ENCODE assay signal across 9 mouse cellular contexts in the genomic region with DNA sequence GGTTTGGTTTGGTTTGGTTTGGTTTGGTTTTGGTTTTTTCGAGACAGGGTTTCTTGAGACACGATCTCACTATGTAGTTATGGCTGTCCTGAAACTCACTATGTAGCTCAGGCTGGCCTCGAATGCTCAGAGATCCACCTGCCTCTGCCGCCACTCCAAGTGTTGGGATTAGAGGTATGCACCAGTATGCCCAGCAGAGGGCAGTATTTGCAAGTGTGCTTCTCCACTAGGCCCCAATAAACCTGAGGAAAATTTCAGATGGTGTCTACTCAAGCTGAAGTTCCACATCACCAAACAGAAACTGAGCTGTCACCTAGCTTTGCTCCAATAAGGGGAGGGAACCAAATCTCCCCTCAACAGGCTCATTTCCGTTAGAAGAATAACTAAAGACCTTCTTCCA. TPM values are rescaled to one million over a fixed set of nuclear protein-coding genes. Genes with fewer than 3 reads are reported as not detected.
DNase-seq lines count a peak whose midpoint lies in the region; ATAC-seq and TF ChIP-seq lines count a peak whose summit lies in the region.
"Had no signal": no experiment of that assay in that cellular context is flagged by ENCODE, and none has a peak within 500 bp of the region (broad histone marks: within the 10 kb centered on the region; RNA-seq: fewer than 3 reads in every experiment).

No protein-coding gene starts in this region.

- no peak for TF ChIP-seq EP300 in heart, adult 2 months (IDR thresholded peaks at IDR 0.05; ENCODE audit: insufficient read depth, low read depth, low read length)
- no peak for TF ChIP-seq EP300 in liver, embryonic 14.5 days (IDR thresholded peaks at IDR 0.05; ENCODE audit: low read depth)

- no peak for TF ChIP-seq POLR2A in heart, adult 2 months (IDR thresholded peaks at IDR 0.05; ENCODE audit: insufficient read depth, low read depth, low read length)

- no peak overlapping the region for H3K27ac ChIP-seq in heart, adult 2 months
- H3K27ac ChIP-seq in liver, embryonic 14.5 days: no peak overlapping the region
- no peak overlapping the region for H3K27ac ChIP-seq in midbrain, embryonic 16.5 days (ENCODE audit: low read length)
- H3K27ac ChIP-seq: limb, embryonic 12.5 days had no signal

- H3K9me3 ChIP-seq in liver, embryonic 14.5 days (ENCODE audit: control insufficient read depth, low read length): no peaks in the 10 kb centered on the region
- no peaks in the 10 kb centered on the region for H3K9me3 ChIP-seq in midbrain, embryonic 16.5 days (replicated peaks; ENCODE audit: control insufficient read depth, low read length, poor library complexity, severe bottlenecking)

- H3K9ac ChIP-seq in heart, adult 2 months (ENCODE audit: low read depth, low read length): no peak overlapping the region
- no peak overlapping the region for H3K9ac ChIP-seq in liver, embryonic 14.5 days (replicated peaks)
- no peak overlapping the region for H3K9ac ChIP-seq in midbrain, embryonic 16.5 days (ENCODE audit: low read depth, low read length)
- H3K9ac ChIP-seq: limb, embryonic 12.5 days had no signal

- H3ac ChIP-seq in C2C12 (ENCODE audit: control insufficient read depth, insufficient read length, low read depth): no peak overlapping the region

- no peaks in the 10 kb centered on the region for H3K79me3 ChIP-seq in C2C12 (ENCODE audit: low read depth)

- no peak overlapping the region for H3K4me2 ChIP-seq in liver, embryonic 14.5 days (ENCODE audit: low read depth)
- H3K4me2 ChIP-seq in midbrain, embryonic 16.5 days (ENCODE audit: low read length): no peak overlapping the region
- H3K4me2 ChIP-seq: limb, embryonic 12.5 days had no signal

- no peaks in the 10 kb centered on the region for H3K4me1 ChIP-seq in heart, adult 2 months (ENCODE audit: control insufficient read depth, insufficient read depth, low read length)
- peaks cover 0 to 4% of the 10 kb centered on the region in 2 experiments; a peak in 2 of 4 replicates for H3K4me1 ChIP-seq in liver, embryonic 14.5 days (replicated peaks; ENCODE audit: control insufficient read depth in 2 of 2, insufficient read depth in 2 of 2, low read length in 1 of 2)
- H3K4me1 ChIP-seq in midbrain, embryonic 16.5 days (ENCODE audit: control insufficient read depth, insufficient read depth, low read length): no peaks in the 10 kb centered on the region

- intact Hi-C loops in heart, adult 2 months (cut with DNase I): no loop called here

- 81% methylated on average over 5 of the region's 5 CpGs for WGBS in heart, adult 2 months
- WGBS in liver, embryonic 14.5 days (ENCODE audit: insufficient replicate concordance): 61% methylated on average over 5 of the region's 5 CpGs
- 89% methylated on average over 5 of the region's 5 CpGs for WGBS in midbrain, embryonic 16.5 days

- peak; percentile 72 for TF ChIP-seq CTCF in heart, adult 2 months (IDR thresholded peaks at IDR 0.05)
- TF ChIP-seq CTCF in C2C12 (IDR thresholded peaks at IDR 0.05; ENCODE audit: control insufficient read depth, insufficient read depth, insufficient read length): peak; percentile 12
- TF ChIP-seq CTCF in liver, embryonic 14.5 days (IDR thresholded peaks at IDR 0.05; ENCODE audit: low read depth): peak; percentile 86

- H3K36me3 ChIP-seq in heart, adult 2 months (ENCODE audit: control insufficient read depth, insufficient read depth, low read length): no peaks in the 10 kb centered on the region
- no peaks in the 10 kb centered on the region for H3K36me3 ChIP-seq in C2C12 (ENCODE audit: control insufficient read depth, insufficient read depth)
- H3K36me3 ChIP-seq in liver, embryonic 14.5 days (replicated peaks; ENCODE audit: control insufficient read depth, insufficient read depth, low read depth): no peaks in the 10 kb centered on the region
- H3K36me3 ChIP-seq in midbrain, embryonic 16.5 days (ENCODE audit: control insufficient read depth, insufficient read depth, low read length): no peaks in the 10 kb centered on the region
- H3K36me3 ChIP-seq: limb, embryonic 12.5 days had no signal

- no peaks in the 10 kb centered on the region for H3K79me2 ChIP-seq in heart, adult 2 months (replicated peaks; ENCODE audit: control insufficient read depth, insufficient read depth, low read length)
- no peaks in the 10 kb centered on the region for H3K79me2 ChIP-seq in C2C12 (ENCODE audit: control insufficient read depth, insufficient read depth)

- peak; percentile 62 for ATAC-seq in activated CD4-positive, CD25-positive, alpha-beta regulatory T cell, adult 4 months
- no peak for ATAC-seq in liver, embryonic 14.5 days (ENCODE audit: insufficient read depth)
- ATAC-seq in midbrain, embryonic 16.5 days: no peak

- no peak overlapping the region for H3K4me3 ChIP-seq in heart, adult 2 months
- no peak overlapping the region for H3K4me3 ChIP-seq in C2C12 (ENCODE audit: insufficient read depth, poor library complexity, severe bottlenecking)
- no peak overlapping the region for H3K4me3 ChIP-seq in liver, embryonic 14.5 days (ENCODE audit: insufficient read depth in 1 of 2, low read depth in 2 of 2, low read length in 2 of 2)
- no peak overlapping the region for H3K4me3 ChIP-seq in midbrain, embryonic 16.5 days (ENCODE audit: low read depth, low read length)
- H3K4me3 ChIP-seq: limb, embryonic 12.5 days had no signal

- H3K27me3 ChIP-seq in heart, adult 2 months (ENCODE audit: control insufficient read depth, insufficient read depth, low read length): no peaks in the 10 kb centered on the region
- H3K27me3 ChIP-seq in C2C12 (ENCODE audit: control insufficient read depth, insufficient read depth, insufficient read length): peaks cover 9% of the 10 kb centered on the region
- no peaks in the 10 kb centered on the region for H3K27me3 ChIP-seq in liver, embryonic 14.5 days (ENCODE audit: control insufficient read depth, insufficient read depth, low read length)
- no peaks in the 10 kb centered on the region for H3K27me3 ChIP-seq in midbrain, embryonic 16.5 days (ENCODE audit: control insufficient read depth, insufficient read depth, low read depth, low read length)
- H3K27me3 ChIP-seq: limb, embryonic 12.5 days had no signal

- peak; percentile 5 to 25 for DNase-seq in heart, adult 2 months
- DNase-seq in heart, postnatal 4 days: no peak
- peak; percentile 19 to 20 (median 19) for DNase-seq in liver, embryonic 14.5 days (ENCODE audit: low read depth in 3 of 3, low spot score in 3 of 3)
- peak; percentile 44 for DNase-seq in thymus, postnatal 25 days
- DNase-seq in left cerebral cortex, adult 11 months (ENCODE audit: low spot score): no peak

TF ChIP-seq in C2C12, 6 proteins besides CTCF, POLR2A, EP300 and RAD21:
- TF ChIP-seq FOSL1 (IDR thresholded peaks at IDR 0.05; ENCODE audit: insufficient read depth, low read length, poor library complexity, severe bottlenecking) (no peak), MAX (IDR thresholded peaks at IDR 0.05) (no peak), MYOD1 (IDR thresholded peaks at IDR 0.05; ENCODE audit: control insufficient read depth, insufficient read length, low read depth) (no peak), CEBPB (IDR thresholded peaks at IDR 0.05; ENCODE audit: low read depth) (no peak), MYOG (IDR thresholded peaks at IDR 0.05; ENCODE audit: control insufficient read depth, extremely low read depth, insufficient read length) (no peak), USF1 (IDR thresholded peaks at IDR 0.05; ENCODE audit: low read depth) (no peak)

RNA-seq across cellular contexts. Expression of gene Rps29, which starts 31.8 kb away (rescaled TPM):
- 1,000 to 10,000 TPM; 1,353 to 1,535 TPM for total RNA-seq in heart, adult 2 months (2021)
- 945 and 1,207 TPM in 2 replicates for polyA plus RNA-seq in heart, adult 2 months (2012; rRNA removed)
- total RNA-seq in heart, postnatal 4 days (2021): 1,000 to 10,000 TPM; 1,738 to 1,783 TPM
- 10,268 TPM for polyA plus RNA-seq in C2C12 (2012; fragmentation: generic; extraction: Trizol)
- polyA plus RNA-seq in activated CD4-positive, CD25-positive, alpha-beta regulatory T cell, adult 4 months (2017; shearing (Covaris generic)): 1,000 to 10,000 TPM; 2,273 to 4,022 TPM
- 977 and 1,778 TPM in 2 replicates for polyA plus RNA-seq in liver, embryonic 14.5 days (2012; rRNA removed)
- 1,444 and 1,541 TPM in 2 replicates for polyA plus RNA-seq in liver, embryonic 14.5 days (2014; fragmentation: Nextera tagmentation; extraction: Ambion mirVana)
- 919 and 945 TPM in 2 replicates for polyA plus RNA-seq in midbrain, embryonic 16.5 days (2015; fragmentation: Nextera tagmentation; extraction: Ambion mirVana)

RNA-seq across cellular contexts. Expression of gene Lrr1, which starts 41.4 kb away (rescaled TPM):
- total RNA-seq in heart, adult 2 months (2021): not detected
- not detected in 2 replicates for polyA plus RNA-seq in heart, adult 2 months (2012; rRNA removed)
- 1 to 10 TPM; 4.1 to 5.2 TPM for total RNA-seq in heart, postnatal 4 days (2021)
- polyA plus RNA-seq in C2C12 (2012; fragmentation: generic; extraction: Trizol): 30.4 TPM
- 1 to 10 TPM; 1.7 to 4.0 TPM for polyA plus RNA-seq in activated CD4-positive, CD25-positive, alpha-beta regulatory T cell, adult 4 months (2017; shearing (Covaris generic))
- polyA plus RNA-seq in liver, embryonic 14.5 days (2012; rRNA removed): 8.9 and 11.1 TPM in 2 replicates
- polyA plus RNA-seq in liver, embryonic 14.5 days (2014; fragmentation: Nextera tagmentation; extraction: Ambion mirVana): 21.3 and 22.9 TPM in 2 replicates
- 2.9 and 3.1 TPM in 2 replicates for polyA plus RNA-seq in midbrain, embryonic 16.5 days (2015; fragmentation: Nextera tagmentation; extraction: Ambion mirVana)

RNA-seq across cellular contexts. Expression of gene Rpl36al, which starts 56.7 kb away (rescaled TPM):
- 100 to 1,000 TPM; 196 to 230 TPM for total RNA-seq in heart, adult 2 months (2021)
- 91.2 and 92.2 TPM in 2 replicates for polyA plus RNA-seq in heart, adult 2 months (2012; rRNA removed)
- total RNA-seq in heart, postnatal 4 days (2021): 100 to 1,000 TPM; 310 to 323 TPM
- polyA plus RNA-seq in C2C12 (2012; fragmentation: generic; extraction: Trizol): 980 TPM
- 100 to 1,000 TPM; 638 to 650 TPM for polyA plus RNA-seq in activated CD4-positive, CD25-positive, alpha-beta regulatory T cell, adult 4 months (2017; shearing (Covaris generic))
- 286 and 515 TPM in 2 replicates for polyA plus RNA-seq in liver, embryonic 14.5 days (2012; rRNA removed)
- 614 and 643 TPM in 2 replicates for polyA plus RNA-seq in liver, embryonic 14.5 days (2014; fragmentation: Nextera tagmentation; extraction: Ambion mirVana)
- polyA plus RNA-seq in midbrain, embryonic 16.5 days (2015; fragmentation: Nextera tagmentation; extraction: Ambion mirVana): 286 and 296 TPM in 2 replicates

RNA-seq across cellular contexts. Expression of gene Mgat2, which starts 56.8 kb away (rescaled TPM):
- total RNA-seq in heart, adult 2 months (2021): 10 to 100 TPM; 18.9 to 19.2 TPM
- polyA plus RNA-seq in heart, adult 2 months (2012; rRNA removed): 6.5 and 10.6 TPM in 2 replicates
- 10 to 100 TPM; 34.3 to 35.1 TPM for total RNA-seq in heart, postnatal 4 days (2021)
- 39.6 TPM for polyA plus RNA-seq in C2C12 (2012; fragmentation: generic; extraction: Trizol)
- 10 to 100 TPM; 23.3 to 23.5 TPM for polyA plus RNA-seq in activated CD4-positive, CD25-positive, alpha-beta regulatory T cell, adult 4 months (2017; shearing (Covaris generic))
- polyA plus RNA-seq in liver, embryonic 14.5 days (2012; rRNA removed): 9.2 and 11.0 TPM in 2 replicates
- 23.3 and 24.1 TPM in 2 replicates for polyA plus RNA-seq in liver, embryonic 14.5 days (2014; fragmentation: Nextera tagmentation; extraction: Ambion mirVana)
- 30.6 and 34.7 TPM in 2 replicates for polyA plus RNA-seq in midbrain, embryonic 16.5 days (2015; fragmentation: Nextera tagmentation; extraction: Ambion mirVana)

Comparison
In these comparisons a context has a peak if more than half of its experiments do, and no peak if none do; other contexts are left out.
1. DNase-seq: peak in heart, adult 2 months (2 of 2), liver, embryonic 14.5 days (3 of 3) and thymus, postnatal 25 days (single experiment); none in heart, postnatal 4 days (single experiment) and left cerebral cortex, adult 11 months (single experiment).
2. CTCF ChIP-seq: peak in every context shown above with its lines; median percentile 86 in liver, embryonic 14.5 days; 72 in heart, adult 2 months; 12 in C2C12.